ENCODE assay signal across 8 mouse cellular contexts in the genomic region with DNA sequence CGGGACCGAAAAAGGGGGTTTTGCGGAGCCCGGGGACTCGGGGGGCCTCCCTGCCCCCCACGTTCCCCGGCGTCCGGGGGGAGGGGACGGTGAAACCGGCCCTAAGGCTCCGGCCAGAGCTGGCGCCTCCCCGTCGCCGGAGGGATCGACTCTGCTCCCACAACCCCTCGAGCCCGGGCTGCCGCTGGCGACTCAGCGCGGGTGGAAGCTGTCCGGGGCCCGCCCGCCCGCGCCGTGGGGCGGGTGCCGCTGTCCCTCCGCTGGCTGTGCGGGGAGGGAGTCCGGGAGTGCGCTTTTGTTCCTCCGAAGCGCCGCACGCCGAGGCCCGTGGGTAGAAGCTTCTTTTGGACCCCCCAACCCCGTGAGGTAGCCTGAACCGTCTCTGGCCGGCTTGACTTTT. TPM values are rescaled to one million over a fixed set of nuclear protein-coding genes. Genes with fewer than 3 reads are reported as not detected.
DNase-seq lines count a peak whose midpoint lies in the region; ATAC-seq and TF ChIP-seq lines count a peak whose summit lies in the region.

No protein-coding gene starts in this region.

- H3K9ac ChIP-seq in heart, embryonic 12.5 days: peak overlapping the region; percentile 96
- H3K9ac ChIP-seq in kidney, embryonic 14.5 days (ENCODE audit: low read depth, low read length): peak overlapping the region; percentile 95
- peak overlapping the region; percentile 93 for H3K9ac ChIP-seq in stomach, postnatal 0 days (ENCODE audit: low read length)

- H3K27ac ChIP-seq in heart, embryonic 12.5 days (ENCODE audit: poor library complexity, severe bottlenecking): peak overlapping the region; percentile 69; the same call in 1 of the 2 replicates
- H3K27ac ChIP-seq in kidney, embryonic 14.5 days (ENCODE audit: low read depth, low read length): peak overlapping the region; percentile 76; the same call in 1 of the 2 replicates
- peak overlapping the region; percentile 80 for H3K27ac ChIP-seq in stomach, postnatal 0 days (replicated peaks)

- peak overlapping the region; percentile 94 for H3K4me3 ChIP-seq in heart, embryonic 12.5 days
- H3K4me3 ChIP-seq in kidney, embryonic 14.5 days (ENCODE audit: low read length): peak overlapping the region; percentile 100
- H3K4me3 ChIP-seq in megakaryocyte, embryonic 14.5 days (replicated peaks): peak overlapping the region; percentile 99
- peak overlapping the region; percentile 93 for H3K4me3 ChIP-seq in stomach, postnatal 0 days (ENCODE audit: low read depth, low read length)

- peaks cover 14% of the 10 kb centered on the region for H3K27me3 ChIP-seq in heart, embryonic 12.5 days (replicated peaks)
- no peaks in the 10 kb centered on the region for H3K27me3 ChIP-seq in kidney, embryonic 14.5 days (ENCODE audit: control insufficient read depth, insufficient read depth, low read length)
- peaks cover 12% of the 10 kb centered on the region for H3K27me3 ChIP-seq in megakaryocyte, embryonic 14.5 days (replicated peaks)
- no peaks in the 10 kb centered on the region for H3K27me3 ChIP-seq in stomach, postnatal 0 days (ENCODE audit: control insufficient read depth, insufficient read depth, low read length)

- no peaks in the 10 kb centered on the region for H3K9me3 ChIP-seq in heart, embryonic 12.5 days (replicated peaks)
- H3K9me3 ChIP-seq in kidney, embryonic 14.5 days (ENCODE audit: control insufficient read depth, low read length): no peaks in the 10 kb centered on the region
- H3K9me3 ChIP-seq in megakaryocyte, embryonic 14.5 days: no peaks in the 10 kb centered on the region
- H3K9me3 ChIP-seq in stomach, postnatal 0 days (ENCODE audit: control insufficient read depth, low read length): no peaks in the 10 kb centered on the region

- no peak for DNase-seq in heart, postnatal 36 days
- DNase-seq in MN1 (ENCODE audit: low spot score): peak; percentile 56
- DNase-seq in stomach, postnatal 0 days (ENCODE audit: low spot score): peak; percentile 41
- DNase-seq in right cerebral cortex, postnatal 36 days (ENCODE audit: low spot score in 2 of 2): no peak

- peak overlapping the region; percentile 91 for H3K4me2 ChIP-seq in heart, embryonic 12.5 days
- H3K4me2 ChIP-seq in kidney, embryonic 14.5 days (replicated peaks; ENCODE audit: low read depth, low read length): peak overlapping the region; percentile 90
- peak overlapping the region; percentile 98 for H3K4me2 ChIP-seq in stomach, postnatal 0 days (replicated peaks; ENCODE audit: low read depth)

- ATAC-seq in heart, embryonic 12.5 days (ENCODE audit: insufficient number of reproducible peaks, low FRiP score): peak; percentile 74; the same call in 1 of the 2 replicates
- ATAC-seq in erythroid progenitor cell, adult 5-6 weeks (replicated peaks; ENCODE audit: low FRiP score, poor library complexity, severe bottlenecking): 0 out of 2 replicates have a peak, but pooled peaks have one; percentile 22
- peak; percentile 58 for ATAC-seq in kidney, embryonic 14.5 days (ENCODE audit: low FRiP score, low TSS enrichment)
- peak; percentile 47 for ATAC-seq in stomach, postnatal 0 days (ENCODE audit: low FRiP score, low TSS enrichment)

- TF ChIP-seq EP300 in stomach, postnatal 0 days (optimal IDR thresholded peaks at IDR 0.05): no peak

- intact Hi-C loops in heart, postnatal 36 days (cut with DNase I): loop anchor here (2.0 kb wide), 1 partner anchor 81 kb away; no protein-coding TSS in a partner anchor

- H3K36me3 ChIP-seq in heart, embryonic 12.5 days: peaks cover 25% of the 10 kb centered on the region
- H3K36me3 ChIP-seq in kidney, embryonic 14.5 days (ENCODE audit: control insufficient read depth, insufficient read depth, low read length): peaks cover 26% of the 10 kb centered on the region
- peaks cover 37% of the 10 kb centered on the region for H3K36me3 ChIP-seq in megakaryocyte, embryonic 14.5 days (replicated peaks; ENCODE audit: low read length)
- H3K36me3 ChIP-seq in stomach, postnatal 0 days (ENCODE audit: control insufficient read depth, insufficient read depth, low read length): peaks cover 13% of the 10 kb centered on the region

- WGBS in heart, embryonic 12.5 days: under 1% methylated on average over 44 of the region's 44 CpGs
- WGBS in kidney, embryonic 14.5 days: under 1% methylated on average over 44 of the region's 44 CpGs
- WGBS in stomach, postnatal 0 days: under 1% methylated on average over 43 of the region's 44 CpGs

- H3K4me1 ChIP-seq in heart, embryonic 12.5 days (replicated peaks): peaks cover 12% of the 10 kb centered on the region
- H3K4me1 ChIP-seq in kidney, embryonic 14.5 days (ENCODE audit: control insufficient read depth, insufficient read depth, low read length): peaks cover 10% of the 10 kb centered on the region
- peaks cover 18% of the 10 kb centered on the region for H3K4me1 ChIP-seq in megakaryocyte, embryonic 14.5 days
- peaks cover 8% of the 10 kb centered on the region; the same call in 1 of the 2 replicates for H3K4me1 ChIP-seq in stomach, postnatal 0 days (replicated peaks; ENCODE audit: control insufficient read depth, insufficient read depth)

- no peak for TF ChIP-seq CTCF in stomach, postnatal 0 days (IDR thresholded peaks at IDR 0.05; ENCODE audit: low read depth)

RNA-seq across cellular contexts. Expression of gene Sfswap, which starts 0.7 kb away (rescaled TPM):
- 29.3 and 31.2 TPM in 2 replicates for polyA plus RNA-seq in heart, embryonic 12.5 days (2016; fragmentation: Nextera tagmentation; extraction: Ambion mirVana)
- 10 to 100 TPM; 30.3 to 38.9 TPM for total RNA-seq in heart, postnatal 36 days (2021)
- total RNA-seq in erythroid progenitor cell, adult 5-6 weeks (2015; ENCODE audit: low replicate concordance): 79.3 and 158 TPM in 2 replicates
- total RNA-seq in erythroid progenitor cell, adult 5-6 weeks (2017; ENCODE audit: low replicate concordance): 140 and 149 TPM in 2 replicates
- polyA plus RNA-seq in kidney, embryonic 14.5 days (2014; fragmentation: Nextera tagmentation; extraction: Ambion mirVana): 53.2 and 56.6 TPM in 2 replicates
- polyA plus RNA-seq in megakaryocyte, embryonic 14.5 days (2012; ENCODE audit: insufficient read depth, low replicate concordance): 48.3 and 60.9 TPM in 2 replicates
- polyA plus RNA-seq in stomach, postnatal 0 days (2015; fragmentation: Nextera tagmentation; extraction: Ambion mirVana): 21.3 and 21.7 TPM in 2 replicates

Comparison
In these comparisons a context has a peak if more than half of its experiments do, and no peak if none do; other contexts are left out.
1. ATAC-seq: peak in every context shown above with its lines; median percentile 74 in heart, embryonic 12.5 days; 58 in kidney, embryonic 14.5 days; 47 in stomach, postnatal 0 days; 22 in erythroid progenitor cell, adult 5-6 weeks.
2. DNase-seq: peak in MN1 (single experiment) and stomach, postnatal 0 days (single experiment); none in heart, postnatal 36 days (0 of 2) and right cerebral cortex, postnatal 36 days (0 of 2).
3. Peak in every context shown above with its lines, with median percentiles within 50 percentile points of each other: H3K27ac ChIP-seq, H3K4me2 ChIP-seq, H3K4me3 ChIP-seq and H3K9ac ChIP-seq.